Mouse (Mus musculus) heart, embryonic 14.5 days (tissue): ENCODE data around the gene Pcdh9. TPM values are rescaled to one million over a fixed set of nuclear protein-coding genes. Genes with fewer than 3 reads are reported as not detected.

Source experiments
- ATAC-seq: fragments of 200-750 bp; cut with Nextera tagmentation; 2 replicates; pipeline ENCODE4 v1.8.0; 2017; ENCODE audit warnings: low read depth, moderate TSS enrichment; ENCODE audit not compliant: insufficient number of reproducible peaks, insufficient read depth, low FRiP score
- H3K27ac ChIP-seq, 2 experiments: fragments of 200-500 bp in 1 of 2; fragments of 300-500 bp in 1 of 2; sonication (generic) in 1 of 2; replicated peaks in 1 of 2; 2 replicates each; pipeline ENCODE4 v1.5.1; 2012 to 2014; ENCODE audit warnings: low read depth in 2 of 2, low read length in 2 of 2, control low read depth in 1 of 2, mild to moderate bottlenecking in 1 of 2, mixed read lengths in 1 of 2; ENCODE audit not compliant: control insufficient read depth in 1 of 2, insufficient read depth in 1 of 2
- H3K27me3 ChIP-seq: fragments of 300-500 bp; sonication (generic); 2 replicates; pipeline ENCODE4 v1.6.1; 2014; ENCODE audit warnings: mild to moderate bottlenecking, low read length, control low read depth; ENCODE audit not compliant: control insufficient read depth, insufficient read depth
- H3K36me3 ChIP-seq: fragments of 300-500 bp; sonication (generic); 2 replicates; pipeline ENCODE4 v1.6.1; 2014; ENCODE audit warnings: mild to moderate bottlenecking, control low read depth, low read length, mixed read lengths; ENCODE audit not compliant: control insufficient read depth, insufficient read depth
- H3K4me1 ChIP-seq, 2 experiments: fragments of 200-500 bp in 1 of 2; fragments of 300-500 bp in 1 of 2; sonication (generic) in 1 of 2; 2 replicates each; pipeline ENCODE4 v1.6.1; 2012 to 2014; ENCODE audit warnings: low read length in 2 of 2, control low read depth in 1 of 2, mixed read lengths in 1 of 2; ENCODE audit not compliant: control insufficient read depth in 2 of 2, insufficient read depth in 2 of 2
- H3K4me2 ChIP-seq: fragments of 300-500 bp; sonication (generic); 2 replicates; pipeline ENCODE4 v1.6.1; 2014; ENCODE audit warnings: mild to moderate bottlenecking, low read length
- H3K4me3 ChIP-seq, 2 experiments: fragments of 200-500 bp in 1 of 2; fragments of 300-500 bp in 1 of 2; sonication (generic) in 1 of 2; 2 replicates each; pipeline ENCODE4 v1.5.1; 2012 to 2014; ENCODE audit warnings: low read length in 2 of 2, mild to moderate bottlenecking in 2 of 2, control low read depth in 1 of 2, low read depth in 1 of 2, moderate library complexity in 1 of 2; ENCODE audit not compliant: control insufficient read depth in 1 of 2, insufficient read depth in 1 of 2
- H3K9ac ChIP-seq: fragments of 300-500 bp; sonication (generic); 2 replicates; pipeline ENCODE4 v1.6.1; 2014; ENCODE audit warnings: mild to moderate bottlenecking, low read length
- H3K9me3 ChIP-seq: fragments of 300-500 bp; sonication (generic); 2 replicates; pipeline ENCODE4 v1.6.1; 2016; ENCODE audit warnings: low read length, control low read depth; ENCODE audit not compliant: control insufficient read depth
- WGBS: fragments of 180-500 bp; shearing (Covaris S2); extraction: QIAGEN DNeasy Blood & Tissue Kit; methylation state at CpG from one replicate; pipeline ENCODE4 v1.1.7; 2014; 5-methylcytosine and 5-hydroxymethylcytosine counted together
- polyA plus RNA-seq: library from polyadenylated mRNA; unstranded; fragments of >200 nt; fragmentation: Nextera tagmentation; extraction: Ambion mirVana; gene quantifications from 2 replicates; pipeline ENCODE4 v1.2.1, GENCODE M21; 2014

Gene Pcdh9
- 7.4 and 8.1 TPM in 2 replicates for polyA plus RNA-seq

DNA sequence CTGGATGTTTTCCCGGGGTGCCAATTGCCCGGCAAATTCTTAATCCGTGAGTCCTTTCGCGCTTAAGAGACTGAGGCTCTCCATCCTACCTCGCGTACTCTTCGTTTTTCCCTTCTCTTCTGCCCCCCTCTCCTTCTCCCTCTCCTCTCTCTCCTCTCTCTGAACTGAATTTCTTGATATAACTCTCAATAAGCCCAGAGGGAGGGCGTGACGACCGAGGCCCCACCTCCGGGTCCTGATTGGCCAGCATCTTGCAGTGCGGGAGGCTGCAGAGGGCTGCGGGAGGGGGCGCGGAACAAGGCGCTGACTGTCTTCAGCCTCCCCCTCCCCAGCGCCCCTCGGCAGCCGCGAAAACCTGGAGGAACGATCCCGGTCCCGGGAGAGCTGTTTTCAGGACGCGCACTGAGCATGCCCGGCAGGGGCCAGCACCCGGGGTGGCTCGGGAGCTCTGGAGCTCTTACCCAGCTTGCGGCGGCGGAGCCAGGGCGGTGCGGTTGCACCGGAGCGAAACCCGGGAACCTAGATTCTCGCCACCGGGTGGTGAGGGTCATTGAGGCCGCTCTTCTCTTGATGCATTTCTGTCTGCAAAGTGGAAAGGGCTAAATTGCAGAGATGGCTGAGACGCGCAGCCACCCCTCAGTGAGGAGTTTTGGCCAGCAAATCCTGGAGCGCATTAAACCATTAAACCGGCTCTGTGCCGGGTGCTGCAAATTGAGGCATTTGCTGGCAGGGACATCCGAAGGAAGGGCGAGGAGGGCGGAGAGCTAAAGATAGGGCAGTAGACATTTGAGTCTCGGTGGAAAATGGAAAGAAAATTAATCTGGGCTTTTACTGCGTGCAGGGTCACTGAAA lies at the start of gene Pcdh9:
Gene Pcdh9 (minus strand): TSS at position 161 of the 852 bp plus-strand sequence.
- peak; percentile 97 for ATAC-seq
- H3K9ac ChIP-seq = peak within 1 kb of the TSS; percentile 69
- no peaks in the 10 kb centered on the region; a peak in 1 of 4 replicates for H3K4me1 ChIP-seq
- H3K27ac ChIP-seq = peak within 1 kb of the TSS; percentile 61
- WGBS = under 1% methylated on average over 49 of the region's 50 CpGs
- H3K27me3 ChIP-seq = no peaks in the 10 kb centered on the region
- no peaks in the 10 kb centered on the region for H3K36me3 ChIP-seq
- H3K4me2 ChIP-seq = peak within 1 kb of the TSS; percentile 93
- H3K4me3 ChIP-seq = peak within 1 kb of the TSS; percentile 54 to 60
- H3K9me3 ChIP-seq = no peaks in the 10 kb centered on the region

DNA sequence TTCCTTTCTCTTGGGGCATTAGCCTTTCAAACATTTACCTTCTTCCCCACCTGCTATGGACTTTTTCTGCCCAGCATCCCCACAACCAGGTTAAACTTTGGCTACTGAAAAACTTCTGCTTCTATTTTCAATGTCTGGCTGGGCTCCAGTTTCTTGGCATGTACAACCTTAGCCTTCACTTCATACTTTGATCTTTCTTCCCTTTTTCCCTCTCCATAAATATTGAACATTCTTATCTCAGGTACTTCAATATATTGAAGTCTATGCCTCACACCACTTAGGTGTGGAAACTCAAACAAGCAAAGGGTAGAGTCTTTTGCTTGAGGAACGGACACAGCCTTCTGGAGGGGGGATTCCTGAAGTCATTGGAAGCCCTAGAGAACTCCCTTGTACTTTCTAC lies 16.4 kb upstream of the Pcdh9 start:
- ATAC-seq = no peak

DNA sequence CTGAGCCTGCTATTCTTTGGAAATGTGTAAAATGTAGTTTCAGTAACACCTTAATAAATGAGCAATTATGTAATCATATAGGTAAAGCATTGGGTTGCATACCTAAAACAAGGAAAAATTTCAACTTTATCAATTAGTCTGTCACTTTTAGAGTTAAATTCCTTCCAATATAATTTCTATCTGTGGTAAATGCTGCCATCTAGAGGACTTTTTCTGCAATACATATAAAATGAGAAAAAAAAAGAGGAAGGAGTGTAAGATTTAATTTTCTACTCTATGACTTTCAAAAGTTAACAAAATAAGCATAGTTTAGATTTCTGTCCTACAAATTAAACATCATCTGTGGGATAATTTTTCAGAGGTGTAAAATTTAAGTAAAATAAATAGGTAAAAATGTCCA lies 8.1 kb upstream of the Pcdh9 start:
- no peaks in the 10 kb centered on the region for H3K9me3 ChIP-seq
- H3K4me1 ChIP-seq = no peaks in the 10 kb centered on the region
- H3K9ac ChIP-seq = no peak overlapping the region
- no peaks in the 10 kb centered on the region for H3K36me3 ChIP-seq
- no peak for ATAC-seq
- H3K27me3 ChIP-seq = no peaks in the 10 kb centered on the region
- no peak overlapping the region for H3K27ac ChIP-seq
- H3K4me2 ChIP-seq = no peak overlapping the region
- no peak overlapping the region for H3K4me3 ChIP-seq

More for the DNA sequence above, 16.4 kb upstream of the Pcdh9 start:
- no peak overlapping the region for H3K9ac ChIP-seq
- H3K27me3 ChIP-seq = no peaks in the 10 kb centered on the region
- H3K4me3 ChIP-seq = no peak overlapping the region
- no peaks in the 10 kb centered on the region for H3K36me3 ChIP-seq
- H3K27ac ChIP-seq = no peak overlapping the region
- no peaks in the 10 kb centered on the region for H3K9me3 ChIP-seq
- 47% methylated on average over 1 of the region's 1 CpGs for WGBS
- H3K4me2 ChIP-seq = no peak overlapping the region
- no peaks in the 10 kb centered on the region for H3K4me1 ChIP-seq

DNA sequence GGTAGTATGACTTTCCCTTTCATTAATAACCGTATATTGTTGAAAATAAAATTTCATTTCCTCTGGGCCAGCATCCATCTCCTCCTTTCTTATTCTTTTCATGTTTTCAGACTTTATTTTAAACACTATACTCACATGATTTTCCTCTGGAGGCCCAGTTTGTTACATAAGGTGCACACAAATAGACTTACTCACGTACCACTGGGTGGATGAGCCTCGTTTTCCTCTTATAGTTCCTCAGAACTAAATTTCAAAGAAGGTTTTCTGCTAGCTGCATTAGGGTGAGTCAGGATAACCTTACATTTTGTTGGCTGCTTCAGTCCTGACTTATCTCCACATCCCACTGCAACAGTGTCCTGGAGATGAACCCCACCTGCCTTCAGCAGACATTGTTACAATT lies 4.7 kb upstream of the Pcdh9 start:
- Histone ChIP-seq H3K9me3 (no peaks in the 10 kb centered on the region), H3K9ac (no peak overlapping the region), H3K4me3 (no peak overlapping the region), H3K4me1 (no peaks in the 10 kb centered on the region), H3K4me2 (no peak overlapping the region), H3K27ac (no peak overlapping the region), H3K27me3 (no peaks in the 10 kb centered on the region), H3K36me3 (no peaks in the 10 kb centered on the region)
- ATAC-seq = no peak
- WGBS = 80% methylated on average over 3 of the region's 3 CpGs

DNA sequence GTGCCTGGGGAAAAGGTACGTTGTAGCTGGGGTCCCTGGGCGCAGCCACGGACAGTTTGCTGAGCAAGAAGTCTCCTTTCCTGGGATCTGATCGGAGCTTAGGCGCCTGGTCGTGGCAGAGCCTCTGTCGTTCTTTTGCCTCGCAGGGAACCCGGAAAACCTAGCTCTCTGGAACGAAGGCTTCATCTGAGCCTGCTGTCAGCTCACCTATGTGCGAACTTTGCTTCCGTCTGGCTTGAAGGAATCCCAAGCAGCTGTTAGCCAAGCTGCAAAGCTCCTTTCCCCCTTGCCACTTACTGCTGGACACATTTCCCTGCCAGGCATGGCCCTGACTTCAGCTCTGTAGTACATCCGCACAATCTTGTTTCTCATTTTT lies 880 bp upstream of the Pcdh9 start:
- WGBS = 2% methylated on average over 13 of the region's 13 CpGs
- Histone ChIP-seq H3K4me1 (no peaks in the 10 kb centered on the region; a peak in 1 of 4 replicates), H3K9ac (peak overlapping the region; percentile 69), H3K27me3 (no peaks in the 10 kb centered on the region), H3K36me3 (no peaks in the 10 kb centered on the region), H3K27ac (peak overlapping the region; percentile 61), H3K4me3 (peak overlapping the region; percentile 54 to 60), H3K4me2 (peak overlapping the region; percentile 93), H3K9me3 (no peaks in the 10 kb centered on the region)
- no peak for ATAC-seq

DNA sequence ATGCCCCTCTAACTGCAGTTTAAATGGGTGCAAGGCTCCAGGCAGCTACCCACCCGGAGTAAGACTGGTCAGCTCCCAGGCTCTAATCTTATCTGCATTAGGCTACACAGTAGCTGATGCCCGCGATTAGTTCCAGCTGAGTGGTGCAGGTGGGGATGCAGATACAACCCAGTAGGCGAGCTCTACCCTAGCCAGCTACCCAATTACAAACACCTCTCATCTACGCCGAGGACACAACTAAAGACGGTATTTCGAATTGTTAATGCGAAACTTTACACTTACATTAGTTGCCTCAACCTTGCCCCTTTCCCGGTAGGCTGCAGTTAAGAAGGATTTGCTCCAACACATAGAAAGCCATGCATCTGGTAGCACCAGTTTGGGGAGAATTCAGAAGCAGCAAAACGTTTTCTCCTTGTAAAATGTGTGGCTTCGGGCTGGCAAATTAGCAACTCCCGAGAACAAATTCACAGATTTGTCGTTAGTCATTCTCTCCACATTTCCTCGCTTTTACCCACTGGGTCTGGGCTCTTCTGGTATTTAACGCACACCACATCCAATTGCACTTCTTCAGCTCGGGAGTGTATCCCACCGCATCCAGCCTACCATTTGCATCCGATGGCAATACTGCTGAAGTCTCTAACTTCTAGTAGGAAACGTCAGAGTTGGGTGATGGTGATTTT lies 500 bp downstream of the Pcdh9 start:
- Histone ChIP-seq H3K36me3 (no peaks in the 10 kb centered on the region), H3K4me1 (no peaks in the 10 kb centered on the region; a peak in 1 of 4 replicates), H3K27ac (no peak overlapping the region), H3K27me3 (no peaks in the 10 kb centered on the region), H3K9me3 (no peaks in the 10 kb centered on the region), H3K4me3 (peak overlapping the region; percentile 54 to 60), H3K9ac (peak overlapping the region; percentile 69), H3K4me2 (peak overlapping the region; percentile 93)
- under 1% methylated on average over 20 of the region's 20 CpGs for WGBS
- ATAC-seq = no peak

DNA sequence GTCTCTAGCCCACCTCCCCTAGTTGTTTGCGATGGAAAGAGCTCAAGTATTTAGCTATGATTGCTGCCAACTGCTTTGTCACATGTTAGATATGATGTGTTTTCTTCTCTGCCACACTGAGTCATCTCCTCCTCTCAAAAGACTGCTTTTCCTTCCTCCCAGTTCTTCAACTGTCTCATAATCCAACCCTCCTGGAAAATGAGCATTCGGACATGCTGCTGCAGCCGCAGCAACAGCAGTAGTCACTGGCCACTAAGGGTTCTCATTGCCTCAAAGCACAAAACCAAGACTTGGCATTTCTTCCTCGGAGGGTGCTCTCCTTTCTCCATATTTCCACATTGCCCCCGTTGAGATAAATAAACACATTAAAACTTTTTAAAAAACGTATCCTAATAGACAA lies 1.2 kb downstream of the Pcdh9 start:
- Histone ChIP-seq H3K4me3 (peak overlapping the region; percentile 29 to 60; a peak in 3 of 4 replicates), H3K9me3 (no peaks in the 10 kb centered on the region), H3K4me1 (no peaks in the 10 kb centered on the region; a peak in 1 of 4 replicates), H3K36me3 (no peaks in the 10 kb centered on the region), H3K9ac (peak overlapping the region; percentile 69; the same call in 1 of the 2 replicates), H3K27me3 (no peaks in the 10 kb centered on the region), H3K4me2 (peak overlapping the region; percentile 93), H3K27ac (no peak overlapping the region)
- 30% methylated on average over 6 of the region's 6 CpGs for WGBS
- ATAC-seq = no peak
